Mouse (Mus musculus) hindbrain, embryonic 12.5 days (tissue): Measurements from ENCODE around the gene Snrnp25. TPM values are rescaled to one million over a fixed set of nuclear protein-coding genes. Genes with fewer than 3 reads are reported as not detected.
A peak's percentile ranks its signal among the peaks of the same experiment; 100 is the strongest.

ENCODE experiments used
- ATAC-seq: fragments of 200-750 bp; cut with Nextera tagmentation; 2 replicates; pipeline ENCODE4 v1.8.0; 2017; ENCODE audit warnings: moderate TSS enrichment; ENCODE audit not compliant: low FRiP score
- H3K27ac ChIP-seq: fragments of 300-500 bp; sonication (generic); 2 replicates; pipeline ENCODE4 v1.5.1; 2016; ENCODE audit warnings: mild to moderate bottlenecking
- H3K27me3 ChIP-seq: fragments of 300-500 bp; sonication (generic); 2 replicates; pipeline ENCODE4 v1.6.1; 2016; ENCODE audit warnings: mild to moderate bottlenecking
- H3K36me3 ChIP-seq: fragments of 300-500 bp; sonication (generic); 2 replicates; pipeline ENCODE4 v1.6.1; 2016; ENCODE audit warnings: mild to moderate bottlenecking
- H3K4me1 ChIP-seq: fragments of 300-500 bp; sonication (generic); 2 replicates; pipeline ENCODE4 v1.6.1; 2016
- H3K4me2 ChIP-seq: fragments of 300-500 bp; sonication (generic); replicated peaks from 2 replicates; pipeline ENCODE4 v1.6.1; 2016; ENCODE audit warnings: mild to moderate bottlenecking
- H3K4me3 ChIP-seq: fragments of 300-500 bp; sonication (generic); 2 replicates; pipeline ENCODE4 v1.5.1; 2016; ENCODE audit warnings: mild to moderate bottlenecking
- H3K9ac ChIP-seq: fragments of 300-500 bp; sonication (generic); 2 replicates; pipeline ENCODE4 v1.6.1; 2016; ENCODE audit warnings: mild to moderate bottlenecking, moderate library complexity
- H3K9me3 ChIP-seq: fragments of 300-500 bp; sonication (generic); replicated peaks from 2 replicates; pipeline ENCODE4 v1.6.1; 2016; ENCODE audit warnings: mild to moderate bottlenecking
- WGBS: fragments of 180-500 bp; shearing (Covaris S2); methylation state at CpG from one replicate; pipeline ENCODE4 v1.1.7; 2016; 5-methylcytosine and 5-hydroxymethylcytosine counted together
- polyA plus RNA-seq: library from polyadenylated mRNA; unstranded; fragments of >200 nt; fragmentation: Nextera tagmentation; extraction: Ambion mirVana; gene quantifications from 2 replicates; pipeline ENCODE4 v1.2.1, GENCODE M21; 2016

The Snrnp25 gene
- polyA plus RNA-seq, 1 experiment from 2014 or later: 55.1 TPM

DNA sequence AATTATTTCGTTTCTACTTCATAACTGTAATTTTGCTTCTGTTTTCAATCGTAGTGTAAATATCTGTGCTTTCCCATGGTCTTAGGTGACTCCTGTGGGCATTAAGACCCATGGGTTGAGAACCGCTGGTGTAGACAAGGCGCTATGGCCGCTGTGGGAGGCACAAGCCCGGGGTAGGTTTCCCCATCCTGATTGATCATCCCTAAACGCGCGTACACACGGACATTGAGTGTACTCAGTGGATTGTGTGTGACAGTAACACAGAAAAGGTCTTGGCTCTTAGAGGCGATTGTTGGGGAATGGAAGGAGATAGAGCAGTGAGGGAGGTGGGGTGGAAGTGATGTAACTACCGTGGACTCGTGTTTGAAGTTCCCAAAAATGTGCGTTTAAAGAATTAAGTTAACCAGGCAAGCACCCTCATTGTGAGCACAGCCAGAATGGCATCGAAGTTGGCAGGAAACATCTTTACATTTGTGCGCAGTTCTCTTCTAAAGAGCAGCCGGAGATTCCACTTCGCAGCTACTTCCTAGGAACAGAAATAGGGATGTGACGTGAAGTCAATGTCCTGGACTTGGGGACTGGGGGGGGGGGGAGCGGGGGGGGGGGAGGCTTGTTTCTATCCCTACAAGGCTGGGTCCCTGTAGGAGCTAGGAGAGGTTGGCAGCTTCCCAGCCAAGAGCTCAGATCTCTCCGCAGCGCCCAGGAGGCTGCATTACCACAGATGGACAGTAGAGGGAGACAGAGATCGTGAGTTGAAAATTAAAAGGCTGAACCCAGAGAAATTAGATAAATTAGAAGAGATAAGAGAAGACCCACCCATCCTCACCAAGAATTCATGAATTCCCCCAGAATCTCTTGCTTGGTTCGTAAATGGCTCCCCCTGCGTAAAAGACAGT, 23.0 kb upstream of the Snrnp25 start:
- no peaks in the 10 kb centered on the region for H3K36me3 ChIP-seq
- 54% methylated on average over 23 of the region's 25 CpGs for WGBS
- 0 out of 2 replicates have a peak, but pooled peaks cover 4% of the 10 kb centered on the region for H3K27me3 ChIP-seq
- H3K4me2 ChIP-seq: no peak overlapping the region
- H3K4me1 ChIP-seq: no peaks in the 10 kb centered on the region
- H3K9me3 ChIP-seq: 0 out of 2 replicates have a peak, but pooled peaks cover 3% of the 10 kb centered on the region
- no peak overlapping the region for H3K27ac ChIP-seq
- no peak overlapping the region for H3K4me3 ChIP-seq
- peak; percentile 40; the same call in 1 of the 2 replicates for ATAC-seq
- no peak overlapping the region for H3K9ac ChIP-seq

DNA sequence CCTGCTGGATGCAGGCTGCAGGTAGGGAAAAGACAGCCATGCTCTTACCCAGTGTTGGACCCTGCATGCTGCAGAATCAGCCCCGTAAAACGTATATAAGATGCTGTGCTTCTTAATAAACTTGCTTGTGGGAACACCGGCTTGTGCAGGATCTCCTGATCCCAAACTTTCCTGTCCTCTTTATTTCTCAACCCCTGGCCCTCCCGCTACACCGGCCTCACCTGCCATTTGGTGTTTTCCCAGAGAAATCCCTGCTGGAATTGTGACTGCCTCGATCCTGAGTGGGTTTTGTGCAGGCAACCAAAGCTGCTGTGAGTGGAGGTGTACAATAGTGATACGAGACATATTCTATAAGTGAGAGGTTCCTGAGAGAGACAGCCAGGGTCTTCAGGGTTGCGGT, 20.7 kb upstream of the Snrnp25 start:
- Histone ChIP-seq H3K36me3 (no peaks in the 10 kb centered on the region), H3K4me1 (no peaks in the 10 kb centered on the region), H3K4me3 (no peak overlapping the region), H3K27ac (no peak overlapping the region), H3K4me2 (no peak overlapping the region), H3K9ac (no peak overlapping the region), H3K9me3 (no peaks in the 10 kb centered on the region), H3K27me3 (0 out of 2 replicates have a peak, but pooled peaks cover 4% of the 10 kb centered on the region)
- no peak for ATAC-seq
- 89% methylated on average over 8 of the region's 8 CpGs for WGBS

DNA sequence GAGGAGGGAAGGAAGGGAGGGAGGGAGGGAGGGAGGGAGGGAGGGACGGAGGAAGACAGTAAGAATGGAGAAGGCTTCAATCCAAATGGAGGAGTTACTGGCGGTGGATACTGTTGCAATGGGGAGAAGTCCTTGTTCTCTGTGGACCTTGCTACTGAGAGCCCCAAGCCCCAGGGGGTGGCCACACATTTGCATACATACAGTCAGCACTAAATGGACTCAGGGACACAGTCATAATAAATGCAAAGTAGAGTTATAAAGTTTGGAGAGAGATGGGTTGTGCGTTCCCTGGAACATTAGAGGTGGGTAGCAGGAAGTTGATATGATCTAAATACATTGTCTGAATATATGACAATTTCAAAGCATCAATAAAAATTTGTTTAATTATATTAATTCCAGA, 19.2 kb upstream of the Snrnp25 start:
- Histone ChIP-seq H3K9me3 (no peaks in the 10 kb centered on the region), H3K27me3 (0 out of 2 replicates have a peak, but pooled peaks cover 4% of the 10 kb centered on the region), H3K27ac (no peak overlapping the region), H3K9ac (no peak overlapping the region), H3K4me1 (no peaks in the 10 kb centered on the region), H3K36me3 (no peaks in the 10 kb centered on the region), H3K4me3 (no peak overlapping the region), H3K4me2 (no peak overlapping the region)
- WGBS: 82% methylated on average over 3 of the region's 3 CpGs
- no peak for ATAC-seq

DNA sequence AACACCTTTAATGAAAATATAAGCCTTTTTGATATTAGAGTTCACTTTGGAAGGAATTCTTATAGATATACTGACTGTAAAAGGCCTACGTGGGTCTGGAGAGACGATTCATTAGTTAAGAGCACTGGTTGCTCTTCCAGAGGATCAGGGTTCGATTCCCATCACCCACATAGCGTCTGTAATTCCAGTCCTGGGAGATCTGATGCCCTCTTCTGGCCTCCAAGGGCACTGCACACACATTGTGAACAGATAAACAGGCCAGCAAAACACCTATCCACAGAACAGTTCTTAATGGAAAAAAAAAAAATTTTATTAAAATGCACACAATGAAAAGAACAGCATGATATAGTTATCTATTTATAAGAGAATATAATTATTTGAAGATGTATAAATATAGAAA, 18.0 kb upstream of the Snrnp25 start:
- no peak for ATAC-seq

DNA sequence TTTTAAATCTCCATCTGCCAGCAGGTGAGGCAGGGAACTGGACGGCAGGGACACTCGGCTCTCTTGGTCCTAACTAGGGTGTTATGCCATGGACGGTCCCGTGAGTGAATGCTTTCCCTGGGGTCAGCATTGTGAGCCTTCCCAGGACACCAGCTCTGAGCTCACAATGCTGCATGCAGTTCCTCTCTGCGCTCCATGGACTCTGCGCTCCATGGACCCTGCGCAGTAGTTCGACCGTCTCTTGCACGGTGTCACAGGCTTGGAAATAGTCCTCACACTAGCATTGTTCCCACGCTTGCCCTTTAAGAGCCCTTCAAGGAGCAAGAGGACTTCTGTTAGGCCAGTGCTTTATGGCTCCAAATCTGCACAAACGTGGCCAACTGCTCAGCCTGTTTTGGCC, 16.3 kb upstream of the Snrnp25 start:
- Histone ChIP-seq H3K4me1 (no peaks in the 10 kb centered on the region), H3K9me3 (no peaks in the 10 kb centered on the region), H3K36me3 (no peaks in the 10 kb centered on the region), H3K27ac (no peak overlapping the region), H3K27me3 (no peaks in the 10 kb centered on the region), H3K4me2 (no peak overlapping the region), H3K9ac (no peak overlapping the region), H3K4me3 (no peak overlapping the region)
- ATAC-seq: no peak
- 85% methylated on average over 12 of the region's 12 CpGs for WGBS

More for the DNA sequence above, 18.0 kb upstream of the Snrnp25 start:
- H3K27me3 ChIP-seq: no peaks in the 10 kb centered on the region
- H3K4me2 ChIP-seq: no peak overlapping the region
- H3K4me1 ChIP-seq: no peaks in the 10 kb centered on the region
- no peak overlapping the region for H3K4me3 ChIP-seq
- no peaks in the 10 kb centered on the region for H3K36me3 ChIP-seq
- 85% methylated on average over 4 of the region's 4 CpGs for WGBS
- H3K9ac ChIP-seq: no peak overlapping the region
- no peaks in the 10 kb centered on the region for H3K9me3 ChIP-seq
- no peak overlapping the region for H3K27ac ChIP-seq

DNA sequence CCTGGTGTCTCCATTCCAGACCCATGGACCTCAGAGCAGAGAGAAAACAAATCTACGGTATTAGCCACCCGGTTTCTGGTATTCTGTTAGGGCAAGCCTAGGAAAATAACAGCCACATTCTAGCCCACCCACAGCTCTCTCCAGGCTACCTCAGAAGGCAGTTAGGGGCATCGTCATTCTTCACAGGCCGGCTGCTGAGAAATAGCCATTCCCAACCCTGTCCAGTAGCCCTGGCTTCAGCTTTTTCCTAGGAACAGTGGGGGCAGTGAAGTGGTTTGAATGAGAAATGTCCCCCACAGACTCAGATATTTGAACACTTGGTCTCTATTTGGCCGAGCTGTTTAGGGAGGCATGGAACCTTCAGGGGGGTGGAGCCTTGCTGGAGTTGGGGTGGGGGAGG, 15.8 kb upstream of the Snrnp25 start:
- Histone ChIP-seq H3K9me3 (no peaks in the 10 kb centered on the region), H3K4me1 (no peaks in the 10 kb centered on the region), H3K4me2 (no peak overlapping the region), H3K36me3 (no peaks in the 10 kb centered on the region), H3K4me3 (no peak overlapping the region), H3K27ac (no peak overlapping the region), H3K9ac (no peak overlapping the region), H3K27me3 (no peaks in the 10 kb centered on the region)
- ATAC-seq: no peak
- WGBS: 55% methylated on average over 5 of the region's 5 CpGs

DNA sequence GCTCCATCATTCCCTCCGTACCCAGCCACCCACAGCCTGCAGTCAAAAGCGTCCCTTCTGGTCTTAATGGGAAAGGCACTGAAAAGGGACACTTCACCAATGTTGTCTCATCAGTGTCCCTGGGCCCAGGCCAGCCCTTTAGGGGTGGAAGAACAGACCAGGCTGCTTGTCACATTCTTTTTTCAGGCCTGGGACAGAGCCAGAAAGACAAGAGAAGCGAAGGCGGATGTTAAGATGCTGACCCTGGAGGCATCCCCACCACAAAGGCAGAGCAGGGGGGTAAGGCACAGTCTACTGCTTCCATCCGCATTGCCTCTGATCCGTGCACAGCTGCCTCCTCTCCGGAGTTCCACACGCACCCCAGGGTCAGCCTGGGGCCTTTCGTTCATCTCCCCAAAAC, 15.1 kb upstream of the Snrnp25 start:
- WGBS: 69% methylated on average over 9 of the region's 9 CpGs
- H3K4me3 ChIP-seq: no peak overlapping the region
- no peak for ATAC-seq
- H3K27ac ChIP-seq: no peak overlapping the region
- no peaks in the 10 kb centered on the region for H3K36me3 ChIP-seq
- no peak overlapping the region for H3K9ac ChIP-seq
- no peak overlapping the region for H3K4me2 ChIP-seq
- no peaks in the 10 kb centered on the region for H3K4me1 ChIP-seq
- no peaks in the 10 kb centered on the region for H3K27me3 ChIP-seq
- H3K9me3 ChIP-seq: no peaks in the 10 kb centered on the region

DNA sequence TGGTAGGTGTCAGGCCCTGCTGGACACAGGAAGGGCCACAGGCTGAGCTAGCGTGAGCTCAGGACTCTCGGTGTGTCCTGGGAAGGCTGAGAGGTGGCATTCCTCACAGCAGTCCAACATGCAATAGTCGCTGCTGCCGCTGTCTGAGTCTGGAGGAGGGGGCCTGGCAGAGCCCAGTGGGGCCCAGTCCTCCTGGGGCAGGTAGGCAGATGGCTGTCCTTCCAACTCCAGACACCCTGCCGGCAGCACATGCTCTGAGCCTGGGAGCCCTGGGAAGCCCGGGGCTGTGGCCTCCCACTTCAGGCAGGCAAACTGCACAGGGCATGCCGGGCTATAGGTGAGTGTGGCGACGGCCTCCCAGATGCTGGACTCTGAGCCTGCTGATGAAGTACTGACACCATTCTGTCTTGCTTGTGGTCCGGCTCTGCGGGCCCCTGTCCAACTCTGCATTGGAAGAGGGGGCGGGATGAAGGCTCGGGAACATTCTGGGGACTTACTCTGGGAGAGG, 14.6 kb upstream of the Snrnp25 start:
- H3K9ac ChIP-seq: no peak overlapping the region
- no peak overlapping the region for H3K4me2 ChIP-seq
- H3K9me3 ChIP-seq: no peaks in the 10 kb centered on the region
- no peak for ATAC-seq
- WGBS: 68% methylated on average over 13 of the region's 13 CpGs
- H3K36me3 ChIP-seq: no peaks in the 10 kb centered on the region
- no peak overlapping the region for H3K27ac ChIP-seq
- H3K4me3 ChIP-seq: no peak overlapping the region
- H3K27me3 ChIP-seq: no peaks in the 10 kb centered on the region
- no peaks in the 10 kb centered on the region for H3K4me1 ChIP-seq

DNA sequence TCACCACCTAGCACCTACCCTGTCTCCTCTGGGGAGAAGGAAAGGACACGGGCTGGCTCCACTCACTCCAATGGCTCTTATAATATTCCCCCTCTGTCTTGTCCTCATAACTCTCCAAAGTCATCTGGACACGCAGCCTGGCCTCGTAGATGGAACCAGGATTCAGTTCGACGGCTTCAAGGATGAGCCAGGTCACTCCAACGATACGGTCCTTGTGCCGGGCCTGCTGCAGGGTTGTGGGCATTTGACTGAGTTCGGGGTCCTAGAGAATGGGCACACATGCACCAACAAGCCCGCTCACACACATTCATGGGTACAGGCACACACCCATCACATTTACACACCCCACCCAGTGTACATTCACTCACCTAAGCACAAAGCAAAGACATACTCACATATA, 12.1 kb upstream of the Snrnp25 start:
- 0 out of 2 replicates have a peak, but pooled peaks cover 5% of the 10 kb centered on the region for H3K27me3 ChIP-seq
- H3K4me1 ChIP-seq: peaks cover 4% of the 10 kb centered on the region
- 88% methylated on average over 10 of the region's 10 CpGs for WGBS

DNA sequence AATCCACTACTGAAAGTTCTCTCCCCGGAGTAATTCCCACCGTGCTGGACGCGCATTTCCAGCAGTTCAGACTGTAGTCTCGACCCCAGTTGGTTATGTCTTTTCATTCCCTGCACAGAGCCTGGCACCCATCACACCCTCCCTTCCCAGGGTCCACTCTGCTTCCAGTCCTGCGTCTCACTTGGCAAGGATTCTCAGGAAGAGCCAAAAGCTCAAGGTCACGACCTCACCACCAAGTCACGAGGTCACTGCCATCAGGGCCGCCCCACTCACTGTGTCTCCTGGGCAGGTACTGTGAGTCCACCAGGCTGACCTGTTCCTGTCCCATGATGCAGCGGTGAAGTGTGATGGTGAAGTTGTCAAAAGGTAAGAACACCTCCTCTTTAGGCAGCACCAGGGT, 11.1 kb upstream of the Snrnp25 start:
- Histone ChIP-seq H3K36me3 (no peaks in the 10 kb centered on the region), H3K27me3 (0 out of 2 replicates have a peak, but pooled peaks cover 5% of the 10 kb centered on the region), H3K4me1 (peaks cover 6% of the 10 kb centered on the region), H3K9me3 (no peaks in the 10 kb centered on the region), H3K4me3 (no peak overlapping the region), H3K9ac (no peak overlapping the region), H3K27ac (no peak overlapping the region), H3K4me2 (no peak overlapping the region)
- 85% methylated on average over 10 of the region's 10 CpGs for WGBS
- ATAC-seq: no peak

More for the DNA sequence above, 12.1 kb upstream of the Snrnp25 start:
- no peak overlapping the region for H3K27ac ChIP-seq
- no peak overlapping the region for H3K4me3 ChIP-seq
- H3K9me3 ChIP-seq: no peaks in the 10 kb centered on the region
- H3K36me3 ChIP-seq: no peaks in the 10 kb centered on the region
- H3K9ac ChIP-seq: no peak overlapping the region
- no peak for ATAC-seq
- H3K4me2 ChIP-seq: no peak overlapping the region

DNA sequence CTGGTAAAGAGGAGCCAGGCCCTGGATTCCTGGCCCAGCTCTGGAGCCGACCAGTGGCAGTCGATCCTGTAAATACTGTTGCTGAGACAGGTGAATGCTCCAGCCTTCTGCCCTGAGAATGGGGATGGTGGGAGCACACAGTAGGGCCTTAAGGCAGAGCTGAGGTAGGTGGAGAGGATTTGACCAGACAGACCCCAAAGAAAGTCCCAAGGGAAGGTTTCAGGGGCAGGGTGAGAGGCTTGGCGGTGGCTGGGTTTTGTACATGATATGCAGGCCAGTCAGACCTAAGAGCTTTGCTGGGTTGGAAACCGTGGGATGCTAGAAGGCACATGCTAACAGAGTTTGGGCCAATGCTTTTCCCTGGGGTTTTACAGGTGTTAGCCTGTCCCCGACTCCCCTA, 10.6 kb upstream of the Snrnp25 start:
- 84% methylated on average over 5 of the region's 5 CpGs for WGBS
- no peaks in the 10 kb centered on the region for H3K36me3 ChIP-seq
- H3K4me2 ChIP-seq: no peak overlapping the region
- ATAC-seq: no peak
- 0 out of 2 replicates have a peak, but pooled peaks cover 5% of the 10 kb centered on the region for H3K27me3 ChIP-seq
- no peak overlapping the region for H3K9ac ChIP-seq
- H3K4me3 ChIP-seq: no peak overlapping the region
- H3K27ac ChIP-seq: no peak overlapping the region
- H3K9me3 ChIP-seq: no peaks in the 10 kb centered on the region
- H3K4me1 ChIP-seq: peaks cover 7% of the 10 kb centered on the region

DNA sequence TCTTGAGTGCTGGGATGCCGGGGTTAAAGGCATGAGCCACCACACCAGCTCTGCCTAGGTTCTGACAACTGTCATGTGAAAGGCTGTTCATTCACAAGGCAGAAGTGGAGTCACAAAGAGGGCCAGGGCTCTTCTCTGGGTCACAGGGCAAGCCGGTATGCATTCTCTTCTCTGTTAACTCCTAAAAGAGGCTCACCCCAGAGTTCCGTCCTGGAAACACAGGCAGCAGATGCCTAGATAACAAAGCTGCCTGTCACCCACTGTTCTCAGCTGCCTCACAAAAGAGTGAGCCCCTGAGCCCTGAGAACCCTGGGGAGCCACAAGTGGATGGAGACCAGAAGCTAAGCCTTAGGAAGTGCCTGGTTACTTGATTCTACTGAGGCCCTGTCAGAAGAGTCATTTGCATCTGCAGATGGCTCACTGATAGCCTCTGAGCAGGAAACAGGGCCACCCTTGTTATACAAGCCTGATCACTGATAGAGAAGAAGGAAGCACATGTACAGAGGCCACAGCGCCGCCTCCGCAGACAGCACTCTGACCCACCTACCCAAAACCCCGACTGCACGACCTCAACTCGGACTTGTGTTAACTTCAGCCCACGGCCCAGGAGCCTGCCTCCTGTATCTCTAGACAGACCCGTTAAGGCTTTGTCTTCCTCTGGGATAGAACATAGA, 9.2 kb upstream of the Snrnp25 start:
- ATAC-seq: no peak
- Histone ChIP-seq H3K4me3 (no peak overlapping the region), H3K4me2 (no peak overlapping the region), H3K27ac (no peak overlapping the region), H3K4me1 (peaks cover 7% of the 10 kb centered on the region), H3K9ac (no peak overlapping the region), H3K9me3 (no peaks in the 10 kb centered on the region), H3K36me3 (no peaks in the 10 kb centered on the region), H3K27me3 (0 out of 2 replicates have a peak, but pooled peaks cover 5% of the 10 kb centered on the region)
- WGBS: 22% methylated on average over 11 of the region's 11 CpGs
